Mouse (Mus musculus) MEL (cell line): Measurements from ENCODE around the gene Clec4d. TPM values are rescaled to one million over a fixed set of nuclear protein-coding genes. Genes with fewer than 3 reads are reported as not detected.

ENCODE experiments used
- DNase-seq: peaks from one replicate; pipeline ENCODE4 v3.0.0; 2011; ENCODE audit warnings: low read depth, low spot score
- H3K27ac ChIP-seq: 2 replicates; pipeline ENCODE4 v1.5.1; 2012; ENCODE audit warnings: low read depth, mild to moderate bottlenecking, control low read depth, low read length, moderate library complexity; ENCODE audit not compliant: control insufficient read depth
- H3K27me3 ChIP-seq, 2 experiments: fragments of 150-350 bp in 1 of 2; sonication (generic) in 1 of 2; 2 replicates each; pipeline ENCODE4 v1.6.1; 2012; ENCODE audit warnings: low read length in 2 of 2, mild to moderate bottlenecking in 2 of 2, improper control_type of control experiment in 1 of 2, moderate library complexity in 1 of 2; ENCODE audit not compliant: insufficient read depth in 2 of 2, control insufficient read depth in 1 of 2
- H3K36me3 ChIP-seq, 2 experiments: 2 replicates each; pipeline ENCODE4 v1.6.1; 2012 to 2014; ENCODE audit warnings: low read length in 2 of 2, improper control_type of control experiment in 1 of 2, inconsistent platforms in 1 of 2, mild to moderate bottlenecking in 1 of 2; ENCODE audit not compliant: insufficient read depth in 2 of 2, control insufficient read depth in 1 of 2
- H3K4me1 ChIP-seq, 2 experiments: fragments of 150-350 bp in 1 of 2; sonication (generic) in 1 of 2; 2 replicates each; pipeline ENCODE4 v1.6.1; 2012; ENCODE audit warnings: low read length in 2 of 2, improper control_type of control experiment in 1 of 2, mild to moderate bottlenecking in 1 of 2; ENCODE audit not compliant: insufficient read depth in 2 of 2, control insufficient read depth in 1 of 2
- H3K4me3 ChIP-seq, 2 experiments: fragments of 150-350 bp in 1 of 2; sonication (generic) in 1 of 2; 2 replicates each; pipeline ENCODE4 v1.5.1; 2012; ENCODE audit warnings: low read depth in 2 of 2, low read length in 2 of 2, mild to moderate bottlenecking in 2 of 2, moderate library complexity in 2 of 2, control low read depth in 1 of 2, improper control_type of control experiment in 1 of 2; ENCODE audit not compliant: control insufficient read depth in 1 of 2, insufficient read depth in 1 of 2
- H3K79me2 ChIP-seq: 2 replicates; pipeline ENCODE4 v1.6.1; 2012; ENCODE audit warnings: mild to moderate bottlenecking, low read length, moderate library complexity; ENCODE audit not compliant: control insufficient read depth, poor library complexity, insufficient read depth
- H3K9ac ChIP-seq: 2 replicates; pipeline ENCODE4 v1.6.1; 2012; ENCODE audit warnings: low read depth, mild to moderate bottlenecking, control low read depth, low read length, moderate library complexity; ENCODE audit not compliant: control insufficient read depth, poor library complexity, severe bottlenecking
- H3K9me3 ChIP-seq: fragments of 150-350 bp; sonication (generic); replicated peaks from 2 replicates; pipeline ENCODE4 v1.6.1; 2012; ENCODE audit warnings: mild to moderate bottlenecking, low read length, improper control_type of control experiment, moderate library complexity; ENCODE audit not compliant: insufficient read depth
- BHLHE40 ChIP-seq: IDR thresholded peaks from 2 replicates; pipeline ENCODE4 v1.6.1; 2012; ENCODE audit warnings: low read depth, mild to moderate bottlenecking, inconsistent platforms, low read length, improper control_type of control experiment, borderline replicate concordance
- CHD1 ChIP-seq: IDR thresholded peaks from 2 replicates; pipeline ENCODE4 v1.6.1; 2012; ENCODE audit warnings: low read depth, mild to moderate bottlenecking, inconsistent platforms, low read length, improper control_type of control experiment
- CHD2 ChIP-seq: IDR thresholded peaks from 2 replicates; pipeline ENCODE4 v1.6.1; 2011; ENCODE audit warnings: low read length, improper control_type of control experiment
- CTCF ChIP-seq, 3 experiments: IDR thresholded peaks in 2 of 3; conservative IDR thresholded peaks in 1 of 3; 2 replicates each; pipeline ENCODE4 v1.5.1; 2011 to 2012; ENCODE audit warnings: low read length in 3 of 3, low read depth in 2 of 3, mild to moderate bottlenecking in 2 of 3, improper control_type of control experiment in 1 of 3, inconsistent platforms in 1 of 3, mixed read lengths in 1 of 3, moderate library complexity in 1 of 3; ENCODE audit not compliant: control insufficient read depth in 1 of 3, insufficient read depth in 1 of 3, poor library complexity in 1 of 3, severe bottlenecking in 1 of 3
- E2F4 ChIP-seq: IDR thresholded peaks from 2 replicates; pipeline ENCODE4 v1.6.1; 2011; ENCODE audit warnings: low read depth, low read length, improper control_type of control experiment, borderline replicate concordance
- ELF1 ChIP-seq: IDR thresholded peaks from 2 replicates; pipeline ENCODE4 v1.6.1; 2014; ENCODE audit warnings: low read depth, mild to moderate bottlenecking, inconsistent platforms, low read length, improper control_type of control experiment, moderate library complexity
- EP300 ChIP-seq, 2 experiments: IDR thresholded peaks; 2 replicates each; pipeline ENCODE4 v1.6.1; 2011; ENCODE audit warnings: improper control_type of control experiment in 2 of 2, low read length in 2 of 2, low read depth in 1 of 2, mild to moderate bottlenecking in 1 of 2
- ETS1 ChIP-seq: IDR thresholded peaks from 2 replicates; pipeline ENCODE4 v1.6.1; 2012; ENCODE audit warnings: low read depth, mild to moderate bottlenecking, inconsistent platforms, low read length, improper control_type of control experiment, moderate library complexity
- GABPA ChIP-seq: IDR thresholded peaks from 2 replicates; pipeline ENCODE4 v1.6.1; 2012; ENCODE audit warnings: low read depth, mild to moderate bottlenecking, inconsistent platforms, low read length, improper control_type of control experiment, moderate library complexity
- GATA1 ChIP-seq: IDR thresholded peaks from 2 replicates; pipeline ENCODE4 v1.6.1; 2011; ENCODE audit warnings: low read depth, low read length, improper control_type of control experiment
- KAT2A ChIP-seq: conservative IDR thresholded peaks from 2 replicates; pipeline ENCODE4 v1.6.1; 2012; ENCODE audit warnings: low read depth, low read length, improper control_type of control experiment, inconsistent platforms
- MAX ChIP-seq: IDR thresholded peaks from 2 replicates; pipeline ENCODE4 v1.6.1; 2011; ENCODE audit warnings: low read length, improper control_type of control experiment
- MAZ ChIP-seq: IDR thresholded peaks from 2 replicates; pipeline ENCODE4 v1.6.1; 2012; ENCODE audit warnings: low read depth, mild to moderate bottlenecking, inconsistent platforms, low read length, improper control_type of control experiment
- MXI1 ChIP-seq: IDR thresholded peaks from 2 replicates; pipeline ENCODE4 v1.6.1; 2011; ENCODE audit warnings: mild to moderate bottlenecking, low read depth, low read length, improper control_type of control experiment
- MYB ChIP-seq: IDR thresholded peaks from 2 replicates; pipeline ENCODE4 v1.6.1; 2011; ENCODE audit warnings: mild to moderate bottlenecking, low read depth, low read length, improper control_type of control experiment
- NRF1 ChIP-seq: IDR thresholded peaks from 2 replicates; pipeline ENCODE4 v1.6.1; 2014; ENCODE audit warnings: low read depth, mild to moderate bottlenecking, inconsistent platforms, low read length, improper control_type of control experiment, moderate library complexity; ENCODE audit not compliant: poor library complexity, insufficient read depth, severe bottlenecking
- RAD21 ChIP-seq: IDR thresholded peaks from 2 replicates; pipeline ENCODE4 v1.6.1; 2011; ENCODE audit warnings: mild to moderate bottlenecking, low read depth, low read length, improper control_type of control experiment
- RCOR1 ChIP-seq: IDR thresholded peaks from 2 replicates; pipeline ENCODE4 v1.6.1; 2012; ENCODE audit warnings: low read depth, mild to moderate bottlenecking, inconsistent platforms, low read length, improper control_type of control experiment
- SIN3A ChIP-seq: IDR thresholded peaks from 2 replicates; pipeline ENCODE4 v1.6.1; 2012; ENCODE audit warnings: low read length, improper control_type of control experiment, inconsistent platforms
- SMC3 ChIP-seq: IDR thresholded peaks from 2 replicates; pipeline ENCODE4 v1.6.1; 2011; ENCODE audit warnings: low read depth, low read length, improper control_type of control experiment
- TCF12 ChIP-seq: IDR thresholded peaks from 2 replicates; pipeline ENCODE4 v1.6.1; 2014; ENCODE audit warnings: low read depth, mild to moderate bottlenecking, inconsistent platforms, low read length, improper control_type of control experiment, moderate library complexity
- ZC3H11A ChIP-seq: IDR thresholded peaks from 2 replicates; pipeline ENCODE4 v1.6.1; 2012; ENCODE audit warnings: low read depth, mild to moderate bottlenecking, inconsistent platforms, low read length, improper control_type of control experiment
- ZMIZ1 ChIP-seq: IDR thresholded peaks from 2 replicates; pipeline ENCODE4 v1.6.1; 2012; ENCODE audit warnings: low read depth, mild to moderate bottlenecking, inconsistent platforms, low read length, improper control_type of control experiment, moderate library complexity
- ZNF384 ChIP-seq: IDR thresholded peaks from 2 replicates; pipeline ENCODE4 v1.6.1; 2012; ENCODE audit warnings: low read depth, mild to moderate bottlenecking, inconsistent platforms, low read length, improper control_type of control experiment
- polyA plus RNA-seq, 2 experiments: library from polyadenylated mRNA; stranded (reverse) in 1 of 2; unstranded in 1 of 2; fragments of >175 nt in 1 of 2; fragments of >200 nt in 1 of 2; gene quantifications; 2 replicates each; pipeline versions ENCODE4 v1.2.1 to v1.2.4; 2012; ENCODE audit warnings: low replicate concordance in 2 of 2, low read depth in 1 of 2; ENCODE audit not compliant: insufficient read length in 2 of 2, insufficient read depth in 1 of 2, missing spikeins in 1 of 2
- total RNA-seq: library from RNA; depleted of rRNA; stranded (reverse); fragments of 300-350 nt; gene quantifications from 2 replicates; pipeline ENCODE4 v1.2.3, GENCODE M21; 2012

Gene Clec4d
- total and polyA plus RNA-seq, 3 experiments: 2.0 to 5.6 TPM; not detected in 1

DNA sequence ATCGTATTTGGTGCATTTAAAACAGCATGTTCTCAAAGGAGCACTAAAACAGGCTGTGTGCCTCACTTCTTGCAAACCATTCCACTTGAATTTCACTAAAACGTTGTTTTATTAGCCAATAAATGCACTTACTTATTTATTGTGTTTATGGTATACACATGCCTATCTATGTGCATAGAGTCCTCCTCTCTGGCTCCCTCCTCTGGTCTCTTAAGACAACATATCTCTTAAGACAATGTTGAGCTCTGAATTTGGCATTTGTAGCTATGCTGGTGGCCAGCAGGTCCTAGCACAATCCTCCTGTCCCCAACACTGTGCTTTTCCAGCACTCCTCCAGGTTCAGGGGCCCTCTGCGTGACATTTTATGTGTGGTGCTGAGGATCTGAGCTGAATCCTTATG is 3.0 kb upstream of the Clec4d start:
- H3K79me2 ChIP-seq: no peaks in the 10 kb centered on the region
- H3K27ac ChIP-seq: no peak overlapping the region
- peaks cover 0 to 15% of the 10 kb centered on the region in 2 experiments; a peak in 2 of 4 replicates for H3K36me3 ChIP-seq
- DNase-seq: peak; percentile 68
- TF ChIP-seq ZNF384 (no peak), ZC3H11A (peak; percentile 40), RAD21 (peak; percentile 47), SMC3 (peak; percentile 74), CTCF (IDR thresholded peaks at IDR 0.05 in 2 of 3, conservative IDR thresholded peaks at IDR 0.05 in 1 of 3; ENCODE audit: control insufficient read depth in 1 of 3, insufficient read depth in 1 of 3, low read depth in 2 of 3, low read length in 3 of 3, poor library complexity in 1 of 3, severe bottlenecking in 1 of 3) (peak in 2 of 3 experiments; percentile 37 to 65; a peak in 4 of 6 replicates)
- H3K9me3 ChIP-seq: no peaks in the 10 kb centered on the region
- H3K4me3 ChIP-seq: no peak overlapping the region
- peaks cover 4 to 10% of the 10 kb centered on the region in 2 experiments for H3K4me1 ChIP-seq
- H3K9ac ChIP-seq: no peak overlapping the region
- no peaks in the 10 kb centered on the region for H3K27me3 ChIP-seq

- Histone ChIP-seq H3K27ac (no peak overlapping the region), H3K9ac (no peak overlapping the region), H3K36me3 (peaks cover 0 to 20% of the 10 kb centered on the region in 2 experiments; a peak in 2 of 4 replicates), H3K9me3 (no peaks in the 10 kb centered on the region), H3K79me2 (no peaks in the 10 kb centered on the region), H3K27me3 (no peaks in the 10 kb centered on the region), H3K4me1 (peaks cover 7 to 16% of the 10 kb centered on the region in 2 experiments), H3K4me3 (no peak overlapping the region)
- peak; percentile 32 for DNase-seq
- no peak for TF ChIP-seq BHLHE40
- peak in 1 of 2 experiments; percentile 33; a peak in 1 of 4 replicates for TF ChIP-seq EP300 (IDR thresholded peaks at IDR 0.05; ENCODE audit: low read depth in 1 of 2, low read length in 2 of 2)
- no peak for TF ChIP-seq SIN3A
- TF ChIP-seq GATA1: 0 out of 2 replicates have a peak, but pooled peaks have one; percentile 8
Observed at GRCm38 (mm10) chr6:123259889-123260603, 1.9 kb upstream of the Clec4d start.

GRCm38 (mm10) chr6:123260868-123261267 is 1.0 kb upstream of the Clec4d start:
- no peaks in the 10 kb centered on the region for H3K27me3 ChIP-seq
- no peaks in the 10 kb centered on the region for H3K9me3 ChIP-seq
- peaks cover 13 to 20% of the 10 kb centered on the region in 2 experiments for H3K4me1 ChIP-seq
- TF ChIP-seq CHD1 (no peak), GABPA (no peak), E2F4 (no peak), RCOR1 (peak; percentile 87), ELF1 (no peak), CHD2 (no peak), CTCF (IDR thresholded peaks at IDR 0.05 in 2 of 3, conservative IDR thresholded peaks at IDR 0.05 in 1 of 3; ENCODE audit: control insufficient read depth in 1 of 3, insufficient read depth in 1 of 3, low read depth in 2 of 3, low read length in 3 of 3, poor library complexity in 1 of 3, severe bottlenecking in 1 of 3) (no peak), MXI1 (no peak), TCF12 (peak; percentile 51; the same call in 1 of the 2 replicates), KAT2A (no peak), MAX (no peak), GATA1 (no peak), NRF1 (no peak), MYB (no peak), EP300 (IDR thresholded peaks at IDR 0.05; ENCODE audit: low read depth in 1 of 2, low read length in 2 of 2) (peak in 1 of 2 experiments; percentile 37; a peak in 1 of 4 replicates), MAZ (no peak), ETS1 (0 out of 2 replicates have a peak, but pooled peaks have one; percentile 14), ZMIZ1 (no peak)
- TF ChIP-seq, all 39 proteins: peak for 4
- Histone ChIP-seq H3K4me3 (no peak overlapping the region), H3K79me2 (no peaks in the 10 kb centered on the region), H3K27ac (no peak overlapping the region), H3K9ac (no peak overlapping the region), H3K36me3 (peaks cover 0 to 27% of the 10 kb centered on the region in 2 experiments; a peak in 2 of 4 replicates)
- DNase-seq: no peak
